Mouse (Mus musculus) testis, adult 2 months (tissue): Measurements from ENCODE around the gene Otp. TPM values are rescaled to one million over a fixed set of nuclear protein-coding genes. Genes with fewer than 3 reads are reported as not detected.

Experiments used
- H3K27ac ChIP-seq: fragments of 200-500 bp; 2 replicates; pipeline ENCODE4 v1.5.1; 2012; ENCODE audit warnings: low read depth, low read length; ENCODE audit not compliant: control insufficient read depth, insufficient read depth
- H3K27me3 ChIP-seq: fragments of 200-500 bp; 2 replicates; pipeline ENCODE4 v1.6.1; 2012; ENCODE audit warnings: mild to moderate bottlenecking, low read length, moderate library complexity; ENCODE audit not compliant: control insufficient read depth, insufficient read depth
- H3K36me3 ChIP-seq: fragments of 200-500 bp; 2 replicates; pipeline ENCODE4 v1.6.1; 2012; ENCODE audit warnings: mild to moderate bottlenecking, low read length; ENCODE audit not compliant: control insufficient read depth, insufficient read depth
- H3K4me1 ChIP-seq: fragments of 200-500 bp; 2 replicates; pipeline ENCODE4 v1.6.1; 2012; ENCODE audit warnings: low read length; ENCODE audit not compliant: control insufficient read depth, insufficient read depth
- H3K4me3 ChIP-seq: fragments of 200-500 bp; 2 replicates; pipeline ENCODE4 v1.5.1; 2012; ENCODE audit warnings: low read depth, mild to moderate bottlenecking, low read length, moderate library complexity, mixed read lengths; ENCODE audit not compliant: control insufficient read depth
- CTCF ChIP-seq: fragments of 200-500 bp; IDR thresholded peaks from 2 replicates; pipeline ENCODE4 v1.5.1; 2012; ENCODE audit warnings: low read depth, mild to moderate bottlenecking, inconsistent platforms, low read length, moderate library complexity; ENCODE audit not compliant: control insufficient read depth, insufficient read depth, insufficient replicate concordance
- POLR2A ChIP-seq: fragments of 200-500 bp; IDR thresholded peaks from 2 replicates; pipeline ENCODE4 v1.6.1; 2012; ENCODE audit warnings: low read depth, mild to moderate bottlenecking, inconsistent platforms, low read length, moderate library complexity; ENCODE audit not compliant: control insufficient read depth
- polyA plus RNA-seq: library from polyadenylated mRNA; depleted of rRNA; stranded (reverse); fragments of >200 nt; gene quantifications from 2 replicates; pipeline ENCODE4 v1.2.3, GENCODE M21; 2012

Otp gene
- polyA plus RNA-seq, 1 experiment: not detected

GRCm38 (mm10) chr13:94870071-94870460 is 5.3 kb upstream of the Otp start:
- no peak overlapping the region for H3K4me3 ChIP-seq
- no peak overlapping the region for H3K27ac ChIP-seq
- TF ChIP-seq CTCF: no peak
- H3K36me3 ChIP-seq: no peaks in the 10 kb centered on the region
- H3K4me1 ChIP-seq: peaks cover 8% of the 10 kb centered on the region
- peaks cover 12% of the 10 kb centered on the region for H3K27me3 ChIP-seq

GRCm38 (mm10) chr13:94870461-94871186 is 4.8 kb upstream of the Otp start:
- TF ChIP-seq POLR2A (no peak), CTCF (no peak)
- Histone ChIP-seq H3K27ac (no peak overlapping the region), H3K27me3 (peaks cover 14% of the 10 kb centered on the region), H3K4me1 (peaks cover 8% of the 10 kb centered on the region), H3K4me3 (no peak overlapping the region), H3K36me3 (no peaks in the 10 kb centered on the region)

GRCm38 (mm10) chr13:94871806-94872320 is 3.5 kb upstream of the Otp start:
- no peaks in the 10 kb centered on the region for H3K36me3 ChIP-seq
- H3K4me1 ChIP-seq: peaks cover 8% of the 10 kb centered on the region
- H3K27ac ChIP-seq: no peak overlapping the region
- no peak overlapping the region for H3K4me3 ChIP-seq
- H3K27me3 ChIP-seq: peaks cover 14% of the 10 kb centered on the region
- TF ChIP-seq POLR2A (no peak), CTCF (no peak)

GRCm38 (mm10) chr13:94872439-94872838 is 3.0 kb upstream of the Otp start:
- Histone ChIP-seq H3K36me3 (no peaks in the 10 kb centered on the region), H3K4me1 (peaks cover 8% of the 10 kb centered on the region), H3K4me3 (no peak overlapping the region), H3K27me3 (peaks cover 18% of the 10 kb centered on the region), H3K27ac (no peak overlapping the region)
- no peak for TF ChIP-seq CTCF
- no peak for TF ChIP-seq POLR2A

DNA sequence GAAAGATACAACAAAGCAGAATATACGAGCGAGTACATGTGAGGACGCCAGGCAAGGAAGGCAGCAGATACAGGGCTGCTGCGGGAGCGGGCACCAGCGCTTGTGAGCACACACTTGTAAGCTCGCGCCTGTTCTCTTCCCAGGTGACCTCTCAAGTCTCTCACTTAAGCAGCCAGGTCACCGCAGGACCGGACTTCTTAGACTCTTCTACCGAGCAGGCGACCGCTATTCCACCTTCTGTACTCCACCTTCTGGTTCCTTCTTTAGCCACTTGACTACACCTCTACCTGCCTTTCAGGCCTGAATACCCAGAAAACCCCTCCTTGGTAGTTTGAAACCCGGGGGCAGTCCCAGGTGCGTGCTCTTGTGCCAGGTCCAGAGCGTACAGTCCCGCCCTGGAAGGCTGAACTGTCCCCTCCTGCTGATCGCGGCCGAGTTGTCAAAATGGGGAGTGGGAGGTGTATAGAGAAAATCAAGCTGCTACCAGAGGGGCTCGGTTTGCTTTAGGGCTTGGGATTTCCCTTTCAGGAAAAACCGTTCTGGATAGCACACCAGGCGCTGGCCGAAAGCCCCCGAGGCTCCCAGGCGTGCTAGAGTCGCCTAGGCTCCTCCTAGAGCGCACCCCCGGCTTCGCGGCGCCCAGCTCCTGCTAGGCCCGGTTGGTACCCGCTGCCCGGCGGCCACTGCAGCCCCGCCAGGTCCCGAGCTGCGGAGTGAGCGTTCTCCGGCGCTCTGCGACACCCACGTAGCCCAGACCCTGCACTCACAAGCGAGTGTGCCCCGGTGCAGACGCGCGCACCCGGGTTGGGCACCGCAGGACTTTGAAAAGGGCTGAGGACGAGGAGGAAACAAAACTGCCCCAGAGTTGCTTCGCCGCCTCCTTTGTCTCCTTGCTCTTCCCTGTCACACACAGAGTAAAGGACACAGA is 2.0 kb upstream of the Otp start:
- TF ChIP-seq CTCF (no peak), POLR2A (no peak)
- Histone ChIP-seq H3K4me3 (no peak overlapping the region), H3K27ac (no peak overlapping the region)

GRCm38 (mm10) chr13:94874039-94874425 is 1.4 kb upstream of the Otp start:
- no peak overlapping the region for H3K4me3 ChIP-seq
- H3K27ac ChIP-seq: no peak overlapping the region
- TF ChIP-seq POLR2A (no peak), CTCF (no peak)
- peaks cover 21% of the 10 kb centered on the region for H3K27me3 ChIP-seq
- peaks cover 4% of the 10 kb centered on the region for H3K4me1 ChIP-seq
- H3K36me3 ChIP-seq: no peaks in the 10 kb centered on the region

More for the DNA sequence above, 2.0 kb upstream of the Otp start:
- Histone ChIP-seq H3K4me1 (peaks cover 6% of the 10 kb centered on the region), H3K36me3 (no peaks in the 10 kb centered on the region), H3K27me3 (peaks cover 21% of the 10 kb centered on the region)

GRCm38 (mm10) chr13:94874656-94875395 is 576 bp upstream of the Otp start:
- H3K4me1 ChIP-seq: peaks cover 4% of the 10 kb centered on the region
- H3K36me3 ChIP-seq: no peaks in the 10 kb centered on the region
- H3K27me3 ChIP-seq: peaks cover 21% of the 10 kb centered on the region
- no peak overlapping the region for H3K27ac ChIP-seq
- TF ChIP-seq POLR2A: no peak
- no peak for TF ChIP-seq CTCF
- H3K4me3 ChIP-seq: no peak overlapping the region
